ENCODE assay signal across 9 mouse cellular contexts in the genomic region with DNA sequence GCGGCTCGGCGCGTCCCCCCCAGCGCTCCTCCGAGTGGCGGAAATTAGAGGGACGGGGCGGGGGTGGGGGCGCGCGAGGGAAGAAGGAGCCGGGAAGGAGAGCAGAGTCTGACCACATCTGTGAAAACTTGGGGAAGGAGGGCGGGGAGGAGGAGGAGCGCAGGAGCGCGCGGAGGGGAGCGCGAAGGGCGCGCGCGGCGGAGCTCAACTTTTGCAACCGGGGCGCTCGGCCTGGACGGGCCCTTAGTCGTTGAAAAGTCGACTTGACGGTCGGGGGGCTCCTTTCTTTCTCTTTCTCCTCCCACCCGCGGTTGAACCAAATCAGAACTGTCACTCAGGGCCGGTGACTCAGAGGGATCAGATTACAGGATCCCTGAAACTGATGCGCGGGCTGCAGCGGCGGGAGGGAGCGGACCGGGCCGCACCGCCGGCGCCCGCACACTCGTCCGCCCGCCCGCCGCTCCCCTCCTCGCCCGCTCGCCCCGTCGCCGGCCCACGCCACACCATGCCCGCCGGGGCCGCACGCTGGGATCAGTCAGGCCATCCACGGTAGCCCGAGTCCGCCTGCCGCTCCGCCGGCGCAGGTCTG. TPM values are rescaled to one million over a fixed set of nuclear protein-coding genes. Genes with fewer than 3 reads are reported as not detected.
DNase-seq lines count a peak whose midpoint lies in the region; ATAC-seq and TF ChIP-seq lines count a peak whose summit lies in the region.
"Had no signal": no experiment of that assay in that cellular context is flagged by ENCODE, and none has a peak within 500 bp of the region (broad histone marks: within the 10 kb centered on the region; RNA-seq: fewer than 3 reads in every experiment).

No protein-coding gene starts in this region.

- no peaks in the 10 kb centered on the region for H3K9me3 ChIP-seq in intestine, embryonic 16.5 days (ENCODE audit: control insufficient read depth, low read length)

- H3K36me3 ChIP-seq in intestine, embryonic 16.5 days (ENCODE audit: control insufficient read depth, insufficient read depth, low read length): no peaks in the 10 kb centered on the region
- H3K36me3 ChIP-seq: G1E had no signal

- H3K9ac ChIP-seq in intestine, embryonic 16.5 days (ENCODE audit: low read depth, low read length): peak overlapping the region; percentile 84

- TF ChIP-seq CTCF in layer of hippocampus, adult 2 months (conservative IDR thresholded peaks at IDR 0.05): no peak
- no peak for TF ChIP-seq CTCF in cortical plate, adult 2 months (IDR thresholded peaks at IDR 0.05; ENCODE audit: extremely low read depth, insufficient read depth, low read length)
- no peak for TF ChIP-seq CTCF in lung, adult 2 months (IDR thresholded peaks at IDR 0.05; ENCODE audit: insufficient read depth, low read length)

- TF ChIP-seq POLR2A in cortical plate, adult 2 months (IDR thresholded peaks at IDR 0.05; ENCODE audit: extremely low read depth, insufficient read depth, low read length): no peak
- TF ChIP-seq POLR2A in lung, adult 2 months (IDR thresholded peaks at IDR 0.05; ENCODE audit: borderline replicate concordance, extremely low read depth, low read depth, low read length): no peak

- no peak for DNase-seq in layer of hippocampus, adult 2 months (ENCODE audit: low spot score in 2 of 2)
- DNase-seq in layer of hippocampus, adult 9-10 months (ENCODE audit: low spot score): no peak
- peak; percentile 63 to 73 for DNase-seq in gastrocnemius, postnatal 4 days (ENCODE audit: low spot score in 2 of 2)
- no peak for DNase-seq in lung, adult 2 months
- peak; percentile 38 for DNase-seq in ovary, postnatal 36 days (ENCODE audit: low spot score)
- DNase-seq in cerebellum, postnatal 36 days: no peak

- H3K27me3 ChIP-seq in intestine, embryonic 16.5 days (replicated peaks; ENCODE audit: control insufficient read depth, insufficient read depth, low read length): peaks cover 22% of the 10 kb centered on the region

- H3K4me2 ChIP-seq in intestine, embryonic 16.5 days (ENCODE audit: low read depth, low read length): peak overlapping the region; percentile 83

- peak overlapping the region; percentile 60 for H3K4me3 ChIP-seq in layer of hippocampus, adult 2 months
- H3K4me3 ChIP-seq in cortical plate, adult 2 months (ENCODE audit: insufficient read depth, low read length): peak overlapping the region; percentile 39
- H3K4me3 ChIP-seq in intestine, embryonic 16.5 days (ENCODE audit: low read length): peak overlapping the region; percentile 76
- peak overlapping the region; percentile 71 for H3K4me3 ChIP-seq in lung, adult 2 months (replicated peaks; ENCODE audit: extremely low read depth, low read depth, low read length)

- peak overlapping the region; percentile 73 for H3K27ac ChIP-seq in layer of hippocampus, adult 2 months
- H3K27ac ChIP-seq in cortical plate, adult 2 months (ENCODE audit: insufficient read depth, low read length): peak overlapping the region; percentile 59; the same call in 1 of the 2 replicates
- H3K27ac ChIP-seq in intestine, embryonic 16.5 days (ENCODE audit: low read length): peak overlapping the region; percentile 97

- ATAC-seq in intestine, embryonic 16.5 days: peak; percentile 88

- H3K4me1 ChIP-seq in cortical plate, adult 2 months (ENCODE audit: control insufficient read depth, insufficient read depth, low read length): no peaks in the 10 kb centered on the region
- H3K4me1 ChIP-seq in intestine, embryonic 16.5 days (ENCODE audit: control insufficient read depth, insufficient read depth, low read length): no peaks in the 10 kb centered on the region; the same call in 1 of the 2 replicates
- no peaks in the 10 kb centered on the region; the same call in 1 of the 2 replicates for H3K4me1 ChIP-seq in lung, adult 2 months (ENCODE audit: control insufficient read depth, insufficient read depth, low read length)

- WGBS in intestine, embryonic 16.5 days: 1% methylated on average over 53 of the region's 70 CpGs
- under 1% methylated on average over 62 of the region's 70 CpGs for WGBS in lung, adult 2 months

RNA-seq across cellular contexts. Expression of a gene that starts 0.6 kb away (rescaled TPM):
- total RNA-seq in layer of hippocampus, adult 2 months (2021): 10 to 100 TPM in 1 of 2 experiments, 1 to 10 TPM in 1; 9.6 to 10.1 TPM
- polyA plus RNA-seq in cortical plate, adult 2 months (2012; rRNA removed): 3.9 and 4.0 TPM in 2 replicates
- 10 to 100 TPM; 18.9 to 19.5 TPM for total RNA-seq in gastrocnemius, postnatal 4 days (2021)
- polyA plus RNA-seq in intestine, embryonic 16.5 days (2015; fragmentation: Nextera tagmentation; extraction: Ambion mirVana): 7.7 and 8.9 TPM in 2 replicates
- polyA plus RNA-seq in lung, adult 2 months (2012; rRNA removed): 1.7 and 2.4 TPM in 2 replicates
- polyA plus RNA-seq: G1E had no signal

Comparison
In these comparisons a context has a peak if more than half of its experiments do, and no peak if none do; other contexts are left out.
1. DNase-seq: peak in gastrocnemius, postnatal 4 days (2 of 2) and ovary, postnatal 36 days (single experiment); none in layer of hippocampus, adult 2 months (0 of 2), layer of hippocampus, adult 9-10 months (single experiment), lung, adult 2 months (single experiment) and cerebellum, postnatal 36 days (0 of 2).
2. Peak in every context shown above with its lines, with median percentiles within 50 percentile points of each other: H3K27ac ChIP-seq and H3K4me3 ChIP-seq.